29 mouse cellular contexts compared by ENCODE assay signal in genomic region chr17:25482092-25482491, GRCm38 (mm10). TPM values are rescaled to one million over a fixed set of nuclear protein-coding genes. Genes with fewer than 3 reads are reported as not detected.
"Had no signal": no experiment of that assay in that cellular context is flagged by ENCODE, and none has a peak within 500 bp of the region (broad histone marks: within the 10 kb centered on the region; RNA-seq: fewer than 3 reads in every experiment).

No protein-coding gene starts in this region.

- H3K4me2 ChIP-seq: limb, embryonic 12.5 days; limb, embryonic 15.5 days; liver, embryonic 12.5 days; liver, embryonic 15.5 days; lung, embryonic 15.5 days; midbrain, embryonic 13.5 days; neural tube, embryonic 13.5 days; stomach, embryonic 15.5 days had no signal

- H3K9me3 ChIP-seq: limb, embryonic 12.5 days; limb, embryonic 15.5 days; liver, embryonic 12.5 days; liver, embryonic 15.5 days; lung, embryonic 15.5 days; megakaryocyte, embryonic 14.5 days; midbrain, embryonic 10.5 days; midbrain, embryonic 13.5 days; neural tube, embryonic 13.5 days; stomach, embryonic 15.5 days had no signal

- H3K36me3 ChIP-seq: limb, embryonic 12.5 days; limb, embryonic 15.5 days; liver, embryonic 12.5 days; liver, embryonic 15.5 days; lung, embryonic 15.5 days; midbrain, embryonic 10.5 days; midbrain, embryonic 13.5 days; neural tube, embryonic 13.5 days; stomach, embryonic 15.5 days had no signal

- H3K27ac ChIP-seq: kidney, postnatal 0 days; layer of hippocampus, adult 2 months; left cerebral cortex, adult 2 months; limb, embryonic 12.5 days; limb, embryonic 15.5 days; liver, embryonic 12.5 days; liver, embryonic 15.5 days; lung, embryonic 15.5 days; midbrain, embryonic 10.5 days; midbrain, embryonic 13.5 days; neural tube, embryonic 13.5 days; stomach, embryonic 15.5 days had no signal

- H3K9ac ChIP-seq: limb, embryonic 12.5 days; limb, embryonic 15.5 days; liver, embryonic 12.5 days; liver, embryonic 15.5 days; lung, embryonic 15.5 days; midbrain, embryonic 13.5 days; neural tube, embryonic 13.5 days; stomach, embryonic 15.5 days had no signal

- H3K4me1 ChIP-seq: liver, embryonic 12.5 days; liver, embryonic 15.5 days; lung, embryonic 15.5 days; megakaryocyte, embryonic 14.5 days; midbrain, embryonic 13.5 days; stomach, embryonic 15.5 days had no signal

- ATAC-seq: liver, embryonic 12.5 days; midbrain, embryonic 13.5 days; midbrain, embryonic 16.5 days had no signal

- H3K4me3 ChIP-seq: layer of hippocampus, adult 2 months; left cerebral cortex, adult 2 months; limb, embryonic 12.5 days; limb, embryonic 15.5 days; liver, embryonic 12.5 days; liver, embryonic 15.5 days; lung, embryonic 15.5 days; megakaryocyte, embryonic 14.5 days; midbrain, embryonic 10.5 days; midbrain, embryonic 13.5 days; myocyte; neural tube, embryonic 13.5 days; stomach, embryonic 15.5 days had no signal

- DNase-seq: kidney, postnatal 25 days; layer of hippocampus, postnatal 36 days; left cerebral cortex, postnatal 4 days; lung, adult 18-20 months; lung, postnatal 10 days; lung, postnatal 36 days; retina, postnatal 1 day; right cerebral cortex, postnatal 25 days; spleen, adult 18-20 months; thymus, postnatal 25 days had no signal

RNA-seq across cellular contexts. Expression of gene Sstr5, which starts 15.0 kb away (rescaled TPM):
- total RNA-seq: monocyte, adult 5-6 weeks; neutrophil, adult 5-6 weeks had no signal
- polyA plus RNA-seq: kidney, embryonic 14.5 days; kidney, postnatal 0 days; liver, embryonic 12.5 days; liver, embryonic 15.5 days; midbrain, embryonic 10.5 days; myocyte had no signal

RNA-seq across cellular contexts. Expression of gene Tekt4, which starts 27.7 kb away (rescaled TPM):
- total RNA-seq: monocyte, adult 5-6 weeks; neutrophil, adult 5-6 weeks had no signal
- polyA plus RNA-seq: kidney, embryonic 14.5 days; kidney, postnatal 0 days; large intestine, adult 2 months; limb, embryonic 12.5 days; limb, embryonic 15.5 days; liver, embryonic 12.5 days; liver, embryonic 15.5 days; myocyte had no signal
